Mouse (Mus musculus) heart, postnatal 14 days (tissue): ENCODE data around the gene Atp8a1. TPM values are rescaled to one million over a fixed set of nuclear protein-coding genes. Genes with fewer than 3 reads are reported as not detected.

Experiments used
- DNase-seq, 2 experiments: peaks; one replicate each; pipeline ENCODE4 v3.0.0; 2021 to 2022
- intact Hi-C: fragments of 180-260 bp; cut with DNase I; formaldehyde crosslinking; loops from one replicate; pipeline ENCODE4 v1.15.1; 2025
- total RNA-seq, 2 experiments: library from RNA; stranded (reverse); gene quantifications; 2 replicates each; pipeline ENCODE4 v1.2.3; 2021

Atp8a1 gene
- total RNA-seq, 2 experiments from 2014 or later = 17.2 to 19.6 TPM

DNA sequence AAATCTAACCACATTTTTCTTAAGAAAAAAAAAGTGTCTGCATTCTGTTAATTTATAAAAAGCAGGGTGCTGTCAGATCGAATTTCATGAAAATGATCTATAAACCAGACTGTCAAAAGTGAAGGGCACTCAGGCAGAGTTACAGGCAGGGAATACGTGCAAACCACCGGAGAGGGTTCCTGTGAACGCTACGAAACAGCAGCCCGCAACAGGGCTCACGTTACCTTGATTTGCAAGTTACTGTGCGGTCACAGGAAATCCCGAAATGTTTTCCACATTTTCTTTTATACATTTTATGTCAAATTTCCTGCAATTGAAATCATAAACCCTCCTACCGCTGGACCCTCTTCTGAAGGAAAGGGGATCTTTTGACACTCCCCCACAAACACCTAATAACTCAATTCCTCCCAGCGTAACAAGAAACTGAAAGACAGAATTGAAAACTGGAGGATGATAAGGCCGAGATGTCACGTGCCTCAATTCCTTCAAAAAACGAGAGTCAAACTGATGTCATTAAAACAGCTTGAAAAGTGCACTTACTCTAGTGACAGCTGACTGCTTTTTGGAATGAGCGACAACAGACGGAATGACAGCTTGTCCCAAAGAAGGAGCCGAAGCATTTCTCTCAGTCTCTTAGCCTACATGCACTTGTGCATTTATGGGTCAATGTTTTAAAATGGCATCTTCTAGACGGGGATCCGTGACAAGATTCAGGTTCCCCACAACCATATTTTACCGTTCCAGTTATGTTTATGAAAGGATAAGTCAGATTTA, 200.3 kb downstream of the Atp8a1 start:
- intact Hi-C loops = no loop called here
- DNase-seq = no peak

DNA sequence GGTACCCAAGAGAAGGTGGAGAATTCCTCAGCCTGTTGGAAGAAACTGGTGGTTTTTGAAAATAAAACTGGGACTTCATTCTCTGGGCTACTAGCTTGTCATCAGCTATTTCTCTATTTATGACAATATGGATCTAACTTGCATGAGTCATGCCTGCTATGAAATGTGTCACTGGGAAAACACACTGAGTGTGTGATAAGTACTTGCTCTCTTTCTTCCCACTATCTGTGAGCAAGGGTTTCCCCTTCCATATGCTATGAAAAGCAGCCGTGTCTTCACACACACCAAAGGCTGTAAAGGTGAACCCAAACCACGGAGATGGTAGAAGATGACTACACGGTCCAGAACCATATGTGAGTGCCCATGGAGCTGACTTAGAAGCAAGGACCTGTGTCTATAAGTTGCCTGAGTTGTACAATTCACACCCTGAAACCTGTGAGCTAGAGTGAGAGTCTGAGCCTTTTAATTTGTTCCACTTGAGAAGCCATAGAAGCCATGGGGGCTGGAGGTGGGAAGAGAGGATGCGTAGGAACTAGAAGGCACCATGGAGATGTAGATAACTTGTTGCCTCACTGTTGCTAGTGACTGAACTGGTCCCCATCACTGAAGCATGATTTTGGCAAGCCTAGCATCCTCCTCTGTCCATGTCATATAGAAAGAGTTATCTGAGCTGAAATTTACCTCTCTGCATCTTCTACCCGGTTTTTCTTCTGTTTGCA, 203.5 kb downstream of the Atp8a1 start:
- no peak for DNase-seq
- intact Hi-C loops = no loop called here

DNA sequence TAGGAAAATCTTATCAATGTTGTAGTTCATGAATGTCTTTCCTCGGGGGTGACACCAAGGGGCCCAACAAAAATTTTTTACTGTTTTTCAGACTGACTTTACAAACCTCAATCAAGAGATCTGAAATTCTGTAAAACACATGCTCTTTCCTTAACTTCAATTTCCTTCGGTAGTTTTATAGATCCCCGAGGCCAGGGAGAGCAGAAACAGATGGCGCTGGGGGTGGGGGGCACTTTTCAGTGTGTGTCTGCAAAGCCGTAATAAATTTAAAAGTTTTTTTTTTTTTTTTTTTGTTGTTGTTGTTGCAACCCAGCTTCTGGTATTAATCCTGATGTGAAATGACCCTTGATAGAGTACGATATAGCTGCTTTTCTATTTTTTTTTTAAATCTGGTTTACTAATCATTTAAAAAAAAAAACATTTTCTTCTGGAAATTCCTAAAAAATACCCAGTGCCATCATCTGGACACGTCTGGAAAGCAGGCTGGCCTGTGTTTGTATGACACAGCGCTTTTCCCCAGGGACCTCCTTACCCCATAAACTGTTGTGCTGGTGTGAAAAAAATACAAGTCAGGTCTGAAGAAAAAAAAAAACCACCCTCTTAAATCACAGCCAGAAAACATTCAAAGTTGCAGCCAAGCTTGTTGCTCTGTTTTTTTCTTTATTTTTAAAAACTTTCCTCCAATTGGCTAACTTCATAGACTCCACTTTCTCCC, 205.7 kb downstream of the Atp8a1 start:
- DNase-seq = no peak

DNA sequence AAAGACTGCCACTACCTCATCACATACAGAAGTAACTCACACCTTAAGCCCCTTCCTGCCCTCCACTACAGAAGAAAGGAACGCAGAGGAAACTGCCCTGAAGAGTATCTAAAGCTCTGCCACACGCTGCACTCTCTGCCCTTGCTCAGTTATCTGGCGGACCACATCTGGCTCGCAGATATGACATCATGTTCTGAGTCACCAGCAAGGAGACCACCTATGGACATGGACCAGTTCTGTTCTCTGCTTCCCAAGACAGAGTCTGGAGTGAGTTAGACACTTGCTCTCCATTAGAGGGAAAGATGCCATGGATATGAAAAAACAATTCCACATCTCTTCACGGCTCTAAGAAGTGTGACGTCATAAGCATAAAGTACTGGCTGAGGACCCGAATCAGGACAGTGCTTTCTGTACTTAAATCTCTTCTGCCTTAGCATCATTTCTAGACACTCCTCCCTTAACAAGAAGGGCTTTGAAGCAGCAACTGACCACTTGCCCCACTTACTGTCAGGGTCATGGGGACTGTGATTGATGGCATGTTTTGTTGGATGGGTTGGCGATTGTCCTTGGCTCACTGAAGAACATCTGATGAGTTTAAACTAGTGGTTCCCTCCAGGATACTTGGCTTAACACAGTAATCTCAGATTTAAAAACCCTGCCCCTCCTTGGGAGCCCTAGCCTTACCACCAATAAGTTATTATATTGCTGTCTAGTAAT, 206.5 kb downstream of the Atp8a1 start:
- intact Hi-C loops = no loop called here
- no peak for DNase-seq

More for the DNA sequence above, 205.7 kb downstream of the Atp8a1 start:
- intact Hi-C loops = no loop called here

DNA sequence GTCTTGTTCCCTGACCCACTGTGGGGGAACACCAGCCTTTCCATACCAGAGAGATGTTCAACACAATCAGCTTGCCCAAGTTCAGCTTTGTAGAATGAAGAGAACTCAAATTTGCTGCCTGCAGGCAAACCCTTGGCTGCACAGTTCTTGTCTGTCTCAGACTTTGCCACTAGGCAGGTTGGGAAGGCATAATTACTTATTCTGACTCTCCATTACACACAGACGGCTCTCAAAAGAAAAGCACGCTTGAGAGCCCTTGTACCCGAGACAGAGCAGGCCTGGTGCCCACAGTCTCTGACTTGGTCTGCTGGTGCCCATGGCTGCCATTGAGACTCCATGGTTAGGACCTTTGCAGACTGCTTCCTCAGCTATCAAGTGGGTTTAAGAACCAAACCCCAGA, 212.9 kb downstream of the Atp8a1 start:
- intact Hi-C loops = no loop called here
- no peak for DNase-seq

DNA sequence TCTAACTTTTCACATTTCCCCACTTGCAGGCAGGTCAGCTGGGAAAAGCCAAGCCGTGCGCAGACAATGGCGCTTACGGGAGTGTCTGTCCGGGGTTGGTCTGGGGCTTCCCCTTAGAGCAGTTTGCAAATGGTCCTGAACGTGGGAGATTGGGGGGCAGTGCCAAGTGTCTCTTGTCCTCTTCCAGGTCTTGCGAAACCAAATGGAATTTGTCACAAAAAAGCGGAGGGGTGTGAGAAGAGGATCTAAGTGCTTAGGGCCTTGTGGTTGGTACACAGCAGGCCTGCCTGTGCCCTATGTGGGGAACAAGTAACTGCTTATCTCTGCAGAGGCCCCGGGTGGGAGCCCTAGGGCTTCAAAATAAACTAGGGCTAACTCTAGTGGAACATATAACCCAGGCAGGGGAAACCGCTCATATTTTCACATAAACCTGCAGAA, 213.4 kb downstream of the Atp8a1 start:
- DNase-seq = no peak
- intact Hi-C loops = no loop called here

DNA sequence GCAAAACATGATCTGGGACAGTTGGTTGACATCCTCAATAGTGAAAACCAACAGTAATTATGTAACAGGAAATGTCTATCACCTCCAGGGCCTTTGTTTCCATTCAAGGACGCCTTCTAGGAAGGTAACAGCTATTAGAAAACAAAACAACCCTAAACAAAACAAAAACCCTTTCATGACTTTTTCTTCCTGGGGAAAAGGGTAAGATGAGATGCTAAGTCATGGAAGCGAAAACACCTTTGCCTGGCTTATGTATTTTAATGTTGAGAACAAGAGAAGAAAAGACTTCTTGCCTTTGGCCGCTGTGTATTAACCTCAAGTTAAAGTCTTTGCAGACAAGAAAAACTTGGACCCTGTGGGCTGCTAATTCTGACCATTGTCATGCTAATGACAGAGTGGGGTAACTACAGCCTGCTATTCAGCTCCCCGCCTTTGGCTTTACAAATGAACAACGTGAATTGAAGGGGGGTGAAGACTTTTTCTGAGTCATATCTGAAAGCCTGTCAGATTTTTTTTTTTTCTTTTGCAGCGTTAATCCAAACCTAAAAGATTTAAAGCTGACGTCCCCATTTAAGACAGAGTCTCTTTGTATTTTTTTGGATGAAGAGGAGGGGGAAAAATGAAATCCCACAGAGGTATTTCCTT, 214.0 kb downstream of the Atp8a1 start:
- no peak for DNase-seq
- intact Hi-C loops = no loop called here

DNA sequence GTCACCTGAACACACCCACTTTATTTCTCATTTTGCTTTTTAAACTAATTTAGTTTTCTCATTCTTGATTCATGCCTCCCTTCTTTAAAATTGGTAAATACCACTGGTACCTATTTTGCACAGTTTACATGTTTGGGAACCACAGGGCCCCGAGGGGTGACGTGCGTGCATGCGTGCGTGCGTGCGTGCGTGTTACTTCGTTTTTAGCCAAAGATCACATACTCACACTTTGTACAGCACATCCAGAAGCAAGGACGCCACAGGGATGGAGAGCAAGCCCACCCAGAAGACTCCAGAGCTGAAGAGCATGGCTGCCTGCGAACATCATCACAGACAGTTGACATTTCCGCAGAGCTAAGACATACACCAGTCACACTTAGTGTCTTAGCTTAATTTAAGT, 216.0 kb downstream of the Atp8a1 start:
- DNase-seq = no peak
- intact Hi-C loops = no loop called here

DNA sequence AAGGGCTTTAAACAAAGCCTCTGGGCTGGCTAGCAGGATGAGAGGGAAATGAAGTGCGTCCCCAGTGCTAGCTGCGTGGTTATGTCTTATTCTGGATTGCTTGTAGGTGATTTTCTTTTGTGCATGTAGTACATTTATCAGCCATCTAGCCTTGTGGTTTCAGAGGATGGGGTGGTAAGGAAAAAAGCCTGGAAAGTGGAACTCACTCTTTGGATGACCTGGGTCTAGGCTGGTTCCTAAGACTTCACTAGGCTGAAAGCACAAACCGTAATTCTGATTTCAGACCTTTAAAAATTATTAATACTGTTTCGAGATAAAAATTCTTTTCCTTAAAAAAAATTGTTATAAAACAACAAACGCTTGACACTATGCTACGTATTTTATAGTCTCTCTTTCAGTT, 217.4 kb downstream of the Atp8a1 start:
- DNase-seq = no peak
- intact Hi-C loops = no loop called here

DNA sequence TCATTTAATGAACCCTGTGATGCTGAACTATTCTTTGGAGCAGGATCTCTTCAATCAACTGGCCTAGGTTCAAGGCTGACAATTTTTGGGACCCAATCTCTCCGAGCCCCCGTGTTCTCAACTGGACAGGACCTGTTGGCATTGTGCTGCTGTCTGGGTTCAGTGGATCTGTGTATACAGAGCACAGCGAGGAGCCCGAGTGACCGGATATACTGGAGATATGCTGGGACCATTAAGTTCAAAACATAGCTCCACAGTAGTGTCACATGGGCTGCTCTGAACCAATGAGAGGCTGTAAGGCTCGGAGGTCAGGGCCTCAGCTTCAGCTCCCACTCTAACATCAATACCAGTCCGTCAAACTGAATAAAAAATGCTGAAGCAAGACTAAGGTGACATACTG, 217.8 kb downstream of the Atp8a1 start:
- DNase-seq = no peak
- intact Hi-C loops = no loop called here

DNA sequence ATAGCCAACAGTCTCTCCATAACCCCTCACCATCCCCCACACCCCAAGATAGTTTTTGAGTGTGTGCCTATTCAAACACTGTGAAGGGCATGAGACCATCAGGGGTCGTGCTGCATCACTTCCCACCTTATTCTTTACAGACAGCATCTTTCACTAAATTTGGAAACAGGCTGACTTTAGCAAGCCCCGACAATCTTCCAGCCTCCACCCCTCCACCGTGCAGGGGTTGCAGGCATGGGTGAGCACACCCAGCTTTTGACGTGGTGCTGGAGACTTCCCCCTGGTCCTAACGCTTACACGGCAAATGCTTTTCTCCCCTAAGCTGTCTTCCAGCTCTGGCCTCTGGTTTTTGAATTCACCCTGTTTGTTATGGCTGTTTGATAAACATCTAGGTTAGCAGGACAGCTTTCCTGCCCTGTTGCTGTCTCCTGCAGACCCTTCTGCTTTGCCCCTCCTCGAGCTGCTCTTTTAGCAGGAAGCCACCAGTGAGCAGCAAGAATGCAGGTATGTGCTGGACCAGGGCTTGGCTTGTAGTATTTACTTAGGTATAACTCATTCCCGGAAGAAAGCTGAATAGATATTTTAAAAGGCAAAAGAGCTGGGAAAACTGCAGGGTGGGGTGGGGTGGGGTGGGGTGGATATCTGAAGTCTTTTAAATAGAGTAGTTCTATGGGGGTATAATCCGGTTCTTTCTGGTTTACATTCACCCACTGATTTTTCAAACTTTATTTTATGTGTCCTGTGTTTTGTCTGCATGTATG, 218.9 kb downstream of the Atp8a1 start:
- intact Hi-C loops = no loop called here
- no peak for DNase-seq

DNA sequence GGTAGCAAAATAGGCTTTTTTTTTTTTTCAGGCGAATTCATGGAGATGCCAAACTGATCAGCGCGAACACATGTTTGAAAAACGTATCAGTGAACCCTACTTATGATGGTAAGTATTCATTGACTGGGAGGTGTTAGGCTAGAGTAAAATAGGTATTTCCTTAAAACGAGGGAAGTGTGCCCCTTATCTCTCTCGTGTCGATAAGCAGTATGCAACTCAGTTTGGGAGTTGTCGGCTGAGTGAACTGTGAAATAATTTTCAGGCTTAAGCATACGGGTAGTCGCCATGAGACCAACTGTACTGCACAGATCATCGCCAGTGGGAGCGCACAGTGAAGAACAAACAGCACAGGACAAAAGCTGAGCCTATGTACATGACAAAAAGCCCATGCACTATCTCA, 226.0 kb downstream of the Atp8a1 start:
- intact Hi-C loops = no loop called here

DNA sequence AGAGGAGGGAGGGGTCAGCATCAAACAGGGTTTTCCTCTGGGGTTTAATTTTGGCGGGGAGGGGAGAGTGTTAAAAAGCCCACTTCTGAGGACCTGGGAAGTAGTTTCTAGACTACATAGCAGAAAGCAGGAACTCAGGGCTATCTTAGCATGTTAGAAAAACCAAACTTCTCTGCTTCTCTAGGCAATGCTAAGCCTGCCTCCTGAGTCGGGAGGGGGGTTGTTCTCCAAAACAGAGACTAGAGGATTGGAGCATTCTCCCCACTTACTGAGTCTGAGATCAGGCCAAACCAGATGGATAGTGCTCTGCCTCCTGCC, 237.8 kb downstream of the Atp8a1 start:
- intact Hi-C loops = loop anchor here (5.0 kb wide), 1 partner anchor 118 kb away; no protein-coding TSS in a partner anchor

More for the DNA sequence above, 226.0 kb downstream of the Atp8a1 start:
- no peak for DNase-seq

DNA sequence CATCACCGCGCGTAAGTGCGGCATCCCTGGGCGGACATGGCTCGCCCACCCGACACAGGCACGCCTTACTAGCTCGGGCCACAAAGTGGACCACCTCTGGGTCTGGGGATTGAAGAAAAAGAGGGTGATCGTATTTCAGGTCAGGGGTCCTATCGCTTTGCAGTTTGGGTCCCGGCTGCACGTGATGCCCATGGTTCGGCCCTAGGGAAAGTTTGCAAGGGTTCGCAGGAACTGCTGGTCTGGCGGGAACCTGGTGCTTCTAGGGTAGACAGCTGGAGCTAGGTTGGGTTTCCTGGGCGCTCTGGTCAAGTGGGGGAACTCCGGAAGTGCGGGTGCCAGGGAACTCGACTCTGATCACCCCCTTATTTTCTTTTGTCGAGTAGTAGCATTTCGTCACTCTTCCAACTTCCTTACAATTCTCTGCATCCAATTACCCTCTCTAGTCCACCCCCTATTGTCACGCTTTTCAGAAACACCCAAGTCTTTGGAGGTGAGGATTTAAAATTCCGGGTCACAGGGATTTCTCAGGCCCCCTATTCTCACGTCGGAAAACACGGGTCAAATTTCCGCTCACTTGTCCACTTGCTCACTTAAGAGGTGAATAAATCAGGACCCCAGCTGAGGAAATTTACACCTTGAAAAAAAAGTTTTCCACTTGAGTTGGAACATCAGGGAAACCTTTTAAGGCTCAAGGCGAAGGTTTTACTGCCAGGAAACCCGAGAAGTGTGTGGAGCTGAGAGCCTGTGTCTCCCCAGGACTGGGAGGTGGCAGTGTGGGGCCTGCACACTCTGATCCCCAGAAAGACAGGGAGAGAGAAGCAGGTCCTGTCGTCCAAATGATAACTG, 238.3 kb downstream of the Atp8a1 start:
- intact Hi-C loops = loop anchor here (5.0 kb wide), 1 partner anchor 118 kb away; no protein-coding TSS in a partner anchor
- DNase-seq = no peak

More for the DNA sequence above, 237.8 kb downstream of the Atp8a1 start:
- DNase-seq = no peak

DNA sequence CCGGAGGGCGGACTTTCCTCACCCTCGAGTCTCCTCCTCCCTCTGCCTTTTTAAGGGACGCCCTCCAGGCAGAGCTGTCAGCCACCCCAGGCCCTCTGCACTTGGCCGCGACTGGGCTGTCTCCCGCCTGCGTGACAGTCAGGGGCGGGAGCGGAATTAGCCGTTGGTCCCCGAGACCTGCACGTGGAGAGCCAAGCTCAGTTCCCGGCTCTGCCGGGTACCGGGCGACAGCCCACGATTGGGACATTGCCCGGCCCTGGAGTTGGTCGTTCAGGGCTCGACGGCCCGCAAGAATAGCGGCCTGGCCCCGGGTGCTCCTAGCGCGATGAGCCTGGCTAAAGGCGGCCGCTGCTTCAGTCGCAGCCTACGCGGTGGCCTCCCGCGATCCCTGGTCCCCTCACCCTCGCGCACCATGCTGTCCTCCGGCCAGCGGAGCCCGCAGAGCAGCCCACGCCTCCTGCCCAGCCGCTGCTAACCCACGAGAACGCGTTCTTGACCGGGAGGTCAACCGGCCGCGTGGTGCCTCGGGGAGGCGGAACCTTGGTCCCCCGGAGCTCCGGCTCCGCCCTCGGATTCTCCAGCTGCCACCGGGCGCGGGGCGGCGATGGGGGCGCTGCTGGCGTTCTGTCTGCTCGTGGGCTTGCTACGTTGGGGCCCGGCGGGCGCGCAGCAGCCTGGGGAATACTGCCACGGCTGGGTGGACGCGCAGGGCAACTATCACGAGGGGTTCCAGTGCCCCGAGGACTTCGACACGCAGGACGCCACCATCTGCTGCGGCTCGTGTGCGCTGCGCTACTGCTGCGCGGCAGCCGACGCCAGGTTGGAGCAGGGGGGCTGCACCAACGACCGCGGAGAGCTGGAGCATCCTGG, 239.2 kb downstream of the Atp8a1 start, which contains the start of gene Shisa3:
TSS of gene Shisa3 (plus strand) at position 79 of the 870 bp plus-strand sequence.
- DNase-seq = peak; percentile 24 to 31
- intact Hi-C loops = loop anchor here (5.0 kb wide), 1 partner anchor 119 kb away; no protein-coding TSS in a partner anchor

DNA sequence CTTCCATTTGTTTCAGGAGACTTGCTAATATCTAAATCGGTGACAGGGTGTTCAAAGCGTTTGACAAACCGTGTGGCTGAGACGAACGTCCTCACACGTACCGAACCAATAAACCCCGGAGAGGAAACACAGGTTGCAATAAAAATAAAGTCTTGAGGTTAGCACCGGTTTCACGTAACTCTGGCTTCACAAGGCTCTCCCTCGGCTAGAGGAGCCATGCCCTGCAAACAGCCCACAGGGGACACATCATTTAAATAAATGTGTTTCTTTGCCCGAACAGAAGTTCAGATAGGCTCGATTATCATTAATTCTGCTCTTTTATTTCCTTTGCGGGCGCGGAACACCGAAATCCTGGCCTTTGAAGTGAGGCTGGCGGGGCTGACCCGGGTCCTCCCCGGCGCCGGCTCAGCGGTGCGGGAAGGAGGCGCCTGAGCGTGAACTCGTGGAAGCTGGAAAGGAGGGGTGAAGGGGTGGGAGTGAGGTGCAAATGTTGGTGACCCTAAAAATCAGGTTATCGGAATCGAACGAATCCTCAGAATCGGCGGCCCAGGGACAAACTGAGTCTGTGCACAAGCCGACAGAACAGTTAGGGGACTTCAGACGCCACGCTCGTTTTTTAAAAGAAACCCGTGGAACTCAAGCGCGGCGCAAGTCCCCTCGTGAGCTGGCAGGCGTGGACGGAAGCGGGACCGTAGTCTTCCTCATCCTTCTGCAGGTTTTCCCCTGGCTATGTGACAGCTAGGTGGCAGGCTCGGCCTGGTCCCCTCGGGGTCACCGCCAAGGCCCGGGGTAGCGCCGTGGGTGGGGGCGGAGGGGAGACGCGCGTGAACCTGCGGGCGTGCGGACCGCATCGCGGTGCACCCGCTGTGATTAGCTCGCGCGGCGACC, 240.1 kb downstream of the Atp8a1 start:
- intact Hi-C loops = loop anchor here (5.0 kb wide), 1 partner anchor 120 kb away; no protein-coding TSS in a partner anchor
- peak; percentile 35 to 42 for DNase-seq
